Mouse (Mus musculus): ENCODE measurements at regions not wholly inside any gene's neighbourhood (a gene's known extent, or its start where the extent isn't known, plus 50 kb on each side); places are given as distances from the start of the nearest gene placed in this dataset.

DNA sequence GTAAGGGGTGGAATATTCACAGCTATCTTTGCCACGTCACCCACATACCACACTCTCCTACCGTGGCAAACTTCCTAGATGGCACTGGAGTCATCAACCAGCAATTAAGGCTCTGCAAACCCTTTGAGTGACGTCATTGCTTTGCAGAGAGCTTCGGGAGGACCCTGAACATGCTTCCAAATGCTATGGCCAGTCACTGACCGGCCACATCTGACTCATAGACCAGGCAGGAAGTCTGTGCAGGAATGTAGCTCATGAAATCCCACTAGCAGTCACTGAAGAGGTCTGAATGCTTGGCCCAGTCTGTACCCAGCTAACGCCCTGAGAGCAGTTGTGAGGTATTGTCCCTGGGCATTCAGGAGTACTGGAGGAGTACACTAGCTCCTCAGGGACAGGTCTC, 203.9 kb upstream of the Rbms3 start:
- TF ChIP-seq HCFC1 (IDR thresholded peaks at IDR 0.05; ENCODE audit: borderline replicate concordance, insufficient read depth, low read length) (no peak), MAFK (IDR thresholded peaks at IDR 0.05; ENCODE audit: insufficient read depth, low read depth, low read length) (no peak), ZC3H11A (IDR thresholded peaks at IDR 0.05; ENCODE audit: borderline replicate concordance, low read depth, low read length) (no peak), CHD2 (IDR thresholded peaks at IDR 0.05; ENCODE audit: low read depth, low read length) (no peak), ZNF384 (IDR thresholded peaks at IDR 0.05; ENCODE audit: low read depth, low read length) (no peak)
- Histone ChIP-seq H3K4me1 (ENCODE audit: control insufficient read depth in 2 of 2, insufficient read depth in 2 of 2, low read length in 2 of 2, poor library complexity in 1 of 2) (no peaks in the 10 kb centered on the region), H3K4me3 (ENCODE audit: insufficient read depth in 1 of 2, low read depth in 1 of 2, low read length in 2 of 2, poor library complexity in 1 of 2, severe bottlenecking in 1 of 2) (no peak overlapping the region), H3K36me3 (ENCODE audit: control insufficient read depth, insufficient read depth, low read length, poor library complexity, severe bottlenecking) (no peaks in the 10 kb centered on the region), H3K9me3 (ENCODE audit: control insufficient read depth, insufficient read depth, low read depth, low read length) (no peaks in the 10 kb centered on the region), H3K27ac (ENCODE audit: insufficient read depth, low read depth, low read length, poor library complexity, severe bottlenecking) (no peak overlapping the region), H3K9ac (ENCODE audit: insufficient read depth, low read depth, low read length, poor library complexity, severe bottlenecking) (no peak overlapping the region)
- in situ Hi-C loops (cut with MboI; ENCODE audit: low sequenced_read_pairs in 2 of 2, unreplicated experiment in 2 of 2), result no loop called here
- DNase-seq (ENCODE audit: low read depth, low spot score), result no peak

DNA sequence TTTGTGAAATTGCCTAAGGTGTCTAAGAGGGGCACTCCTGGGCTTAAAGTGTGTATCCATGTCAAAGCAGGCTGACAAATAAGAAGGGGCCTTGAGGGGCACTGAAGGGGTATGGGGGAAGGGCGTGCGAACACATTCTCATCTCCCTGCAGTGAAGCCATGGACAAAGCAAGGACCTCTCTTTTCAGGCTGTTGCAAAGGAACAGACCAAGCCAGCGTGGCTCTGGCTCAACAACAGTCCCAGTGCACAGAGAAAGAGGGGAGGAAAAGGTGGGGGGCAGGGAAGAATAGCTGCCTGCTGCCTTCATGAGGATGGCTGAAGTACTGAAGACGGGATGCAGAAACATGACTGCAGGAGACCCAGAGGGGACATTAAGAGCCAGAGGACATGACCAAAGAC, 184.9 kb upstream of the Rbms3 start:
- H3K4me1 ChIP-seq (ENCODE audit: control insufficient read depth in 2 of 2, insufficient read depth in 2 of 2, low read length in 2 of 2, poor library complexity in 1 of 2), result no peaks in the 10 kb centered on the region
- TF ChIP-seq HCFC1 (IDR thresholded peaks at IDR 0.05; ENCODE audit: borderline replicate concordance, insufficient read depth, low read length), result no peak
- TF ChIP-seq ZC3H11A (IDR thresholded peaks at IDR 0.05; ENCODE audit: borderline replicate concordance, low read depth, low read length), result no peak
- no peak for TF ChIP-seq CHD2 (IDR thresholded peaks at IDR 0.05; ENCODE audit: low read depth, low read length)
- TF ChIP-seq MAFK (IDR thresholded peaks at IDR 0.05; ENCODE audit: insufficient read depth, low read depth, low read length), result no peak
- no peak for TF ChIP-seq ZNF384 (IDR thresholded peaks at IDR 0.05; ENCODE audit: low read depth, low read length)
- no peaks in the 10 kb centered on the region for H3K36me3 ChIP-seq (ENCODE audit: control insufficient read depth, insufficient read depth, low read length, poor library complexity, severe bottlenecking)
- no peak overlapping the region for H3K4me3 ChIP-seq (ENCODE audit: insufficient read depth in 1 of 2, low read depth in 1 of 2, low read length in 2 of 2, poor library complexity in 1 of 2, severe bottlenecking in 1 of 2)
- no peak overlapping the region for H3K27ac ChIP-seq (ENCODE audit: insufficient read depth, low read depth, low read length, poor library complexity, severe bottlenecking)
- H3K9me3 ChIP-seq (ENCODE audit: control insufficient read depth, insufficient read depth, low read depth, low read length), result no peaks in the 10 kb centered on the region
- in situ Hi-C loops (cut with MboI; ENCODE audit: low sequenced_read_pairs in 2 of 2, unreplicated experiment in 2 of 2), result no loop called here
- no peak overlapping the region for H3K9ac ChIP-seq (ENCODE audit: insufficient read depth, low read depth, low read length, poor library complexity, severe bottlenecking)
- DNase-seq (ENCODE audit: low read depth, low spot score), result no peak

DNA sequence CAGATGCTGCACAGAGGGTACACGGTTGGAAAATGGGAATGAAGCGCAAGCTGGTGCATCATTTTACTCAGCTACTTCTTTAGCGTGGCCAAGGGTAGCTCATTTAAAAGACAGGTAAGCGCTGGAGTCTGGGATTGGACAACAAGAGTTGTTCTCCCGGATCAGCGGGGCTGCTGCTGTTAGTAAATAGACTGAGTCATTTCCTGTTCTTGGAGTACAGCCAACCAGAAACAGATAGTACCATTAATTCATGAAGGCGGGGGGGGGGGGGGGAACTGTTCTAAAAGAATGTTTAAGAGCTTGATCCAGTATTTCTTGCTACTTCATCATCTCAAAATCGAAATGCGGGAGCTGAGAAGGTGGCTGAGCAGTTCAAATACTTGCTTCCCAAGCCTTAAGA, 183.5 kb upstream of the Rbms3 start:
- in situ Hi-C loops (cut with MboI; ENCODE audit: low sequenced_read_pairs in 2 of 2, unreplicated experiment in 2 of 2), result no loop called here
- no peaks in the 10 kb centered on the region for H3K9me3 ChIP-seq (ENCODE audit: control insufficient read depth, insufficient read depth, low read depth, low read length)
- H3K4me1 ChIP-seq (ENCODE audit: control insufficient read depth in 2 of 2, insufficient read depth in 2 of 2, low read length in 2 of 2, poor library complexity in 1 of 2), result no peaks in the 10 kb centered on the region
- no peaks in the 10 kb centered on the region for H3K36me3 ChIP-seq (ENCODE audit: control insufficient read depth, insufficient read depth, low read length, poor library complexity, severe bottlenecking)
- H3K4me3 ChIP-seq (ENCODE audit: insufficient read depth in 1 of 2, low read depth in 1 of 2, low read length in 2 of 2, poor library complexity in 1 of 2, severe bottlenecking in 1 of 2), result no peak overlapping the region
- TF ChIP-seq ZC3H11A (IDR thresholded peaks at IDR 0.05; ENCODE audit: borderline replicate concordance, low read depth, low read length), result no peak
- TF ChIP-seq ZNF384 (IDR thresholded peaks at IDR 0.05; ENCODE audit: low read depth, low read length), result no peak
- no peak for TF ChIP-seq MAFK (IDR thresholded peaks at IDR 0.05; ENCODE audit: insufficient read depth, low read depth, low read length)
- no peak for TF ChIP-seq HCFC1 (IDR thresholded peaks at IDR 0.05; ENCODE audit: borderline replicate concordance, insufficient read depth, low read length)
- no peak for TF ChIP-seq CHD2 (IDR thresholded peaks at IDR 0.05; ENCODE audit: low read depth, low read length)
- no peak for DNase-seq (ENCODE audit: low read depth, low spot score)
- no peak overlapping the region for H3K27ac ChIP-seq (ENCODE audit: insufficient read depth, low read depth, low read length, poor library complexity, severe bottlenecking)
- no peak overlapping the region for H3K9ac ChIP-seq (ENCODE audit: insufficient read depth, low read depth, low read length, poor library complexity, severe bottlenecking)

DNA sequence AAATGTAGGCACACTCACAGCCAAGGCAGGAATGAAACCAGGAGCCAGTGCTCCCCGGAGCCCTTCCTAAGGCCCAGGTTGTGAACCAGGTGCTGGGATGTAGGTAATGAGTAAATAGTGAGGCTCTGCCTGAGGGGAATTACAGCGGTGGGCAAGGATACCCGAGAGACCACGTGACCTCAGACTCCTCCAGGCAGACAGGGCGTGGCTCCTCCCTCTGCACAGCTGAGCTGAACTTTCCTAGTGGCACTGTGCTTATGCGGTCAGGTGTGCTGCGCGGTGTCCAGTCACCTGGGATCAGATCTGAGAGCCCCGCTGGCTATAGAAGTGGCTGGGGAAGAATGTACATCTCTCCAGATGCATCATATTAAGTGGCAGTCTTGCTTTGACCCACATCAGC, 176.1 kb upstream of the Rbms3 start:
- no peak for DNase-seq (ENCODE audit: low read depth, low spot score)
- H3K9ac ChIP-seq (ENCODE audit: insufficient read depth, low read depth, low read length, poor library complexity, severe bottlenecking), result no peak overlapping the region
- no peaks in the 10 kb centered on the region for H3K9me3 ChIP-seq (ENCODE audit: control insufficient read depth, insufficient read depth, low read depth, low read length)
- no peaks in the 10 kb centered on the region for H3K36me3 ChIP-seq (ENCODE audit: control insufficient read depth, insufficient read depth, low read length, poor library complexity, severe bottlenecking)
- in situ Hi-C loops (cut with MboI; ENCODE audit: low sequenced_read_pairs in 2 of 2, unreplicated experiment in 2 of 2), result no loop called here
- TF ChIP-seq ZNF384 (IDR thresholded peaks at IDR 0.05; ENCODE audit: low read depth, low read length), result no peak
- TF ChIP-seq CHD2 (IDR thresholded peaks at IDR 0.05; ENCODE audit: low read depth, low read length), result no peak
- TF ChIP-seq HCFC1 (IDR thresholded peaks at IDR 0.05; ENCODE audit: borderline replicate concordance, insufficient read depth, low read length), result no peak
- TF ChIP-seq MAFK (IDR thresholded peaks at IDR 0.05; ENCODE audit: insufficient read depth, low read depth, low read length), result no peak
- TF ChIP-seq ZC3H11A (IDR thresholded peaks at IDR 0.05; ENCODE audit: borderline replicate concordance, low read depth, low read length), result no peak
- H3K4me1 ChIP-seq (ENCODE audit: control insufficient read depth in 2 of 2, insufficient read depth in 2 of 2, low read length in 2 of 2, poor library complexity in 1 of 2), result no peaks in the 10 kb centered on the region
- no peak overlapping the region for H3K4me3 ChIP-seq (ENCODE audit: insufficient read depth in 1 of 2, low read depth in 1 of 2, low read length in 2 of 2, poor library complexity in 1 of 2, severe bottlenecking in 1 of 2)
- H3K27ac ChIP-seq (ENCODE audit: insufficient read depth, low read depth, low read length, poor library complexity, severe bottlenecking), result no peak overlapping the region

DNA sequence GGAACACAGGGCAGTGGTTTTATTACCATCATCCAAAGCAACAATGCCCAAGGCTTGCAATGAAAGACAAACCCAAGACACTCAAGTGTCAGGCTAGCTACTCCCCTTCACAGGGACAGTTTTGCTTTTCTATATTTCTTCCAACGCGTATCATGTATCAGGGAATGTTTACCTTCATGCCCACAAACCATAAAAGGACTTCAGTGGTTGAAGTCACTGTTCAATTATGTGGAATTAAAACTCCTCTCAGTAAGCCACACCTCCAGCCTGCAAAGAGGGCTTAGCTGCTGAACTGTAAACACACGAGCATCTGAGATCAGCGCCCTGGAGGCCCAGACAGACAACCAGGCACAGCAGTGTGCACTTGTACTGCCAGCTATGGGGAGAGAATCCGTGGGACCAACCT, 154.5 kb upstream of the Rbms3 start:
- H3K4me3 ChIP-seq (ENCODE audit: insufficient read depth in 1 of 2, low read depth in 1 of 2, low read length in 2 of 2, poor library complexity in 1 of 2, severe bottlenecking in 1 of 2), result no peak overlapping the region
- no peak for DNase-seq (ENCODE audit: low read depth, low spot score)
- in situ Hi-C loops (cut with MboI; ENCODE audit: low sequenced_read_pairs in 2 of 2, unreplicated experiment in 2 of 2), result no loop called here

More for the DNA sequence above, 154.5 kb upstream of the Rbms3 start:
- Histone ChIP-seq H3K4me1 (ENCODE audit: control insufficient read depth in 2 of 2, insufficient read depth in 2 of 2, low read length in 2 of 2, poor library complexity in 1 of 2) (no peaks in the 10 kb centered on the region), H3K9me3 (ENCODE audit: control insufficient read depth, insufficient read depth, low read depth, low read length) (no peaks in the 10 kb centered on the region), H3K36me3 (ENCODE audit: control insufficient read depth, insufficient read depth, low read length, poor library complexity, severe bottlenecking) (no peaks in the 10 kb centered on the region), H3K9ac (ENCODE audit: insufficient read depth, low read depth, low read length, poor library complexity, severe bottlenecking) (no peak overlapping the region), H3K27ac (ENCODE audit: insufficient read depth, low read depth, low read length, poor library complexity, severe bottlenecking) (no peak overlapping the region)
- no peak for TF ChIP-seq HCFC1 (IDR thresholded peaks at IDR 0.05; ENCODE audit: borderline replicate concordance, insufficient read depth, low read length)
- no peak for TF ChIP-seq CHD2 (IDR thresholded peaks at IDR 0.05; ENCODE audit: low read depth, low read length)
- TF ChIP-seq MAFK (IDR thresholded peaks at IDR 0.05; ENCODE audit: insufficient read depth, low read depth, low read length), result no peak
- no peak for TF ChIP-seq ZNF384 (IDR thresholded peaks at IDR 0.05; ENCODE audit: low read depth, low read length)
- TF ChIP-seq ZC3H11A (IDR thresholded peaks at IDR 0.05; ENCODE audit: borderline replicate concordance, low read depth, low read length), result no peak

Measured in ES-E14 (cell line).